Mouse (Mus musculus): ENCODE results near the gene Stpg3.

Gene Stpg3

GRCm38 (mm10) chr2:25234551-25235220 is 20.2 kb upstream of the Stpg3 start:
- no peak for DNase-seq

- no peak for DNase-seq
Observed at GRCm38 (mm10) chr2:25234050-25234449, 19.6 kb upstream of the Stpg3 start, which contains the start of gene Slc34a3. Gene Slc34a3, minus strand, starts transcription at chr2:25234364.

- no peak for DNase-seq
Observed at GRCm38 (mm10) chr2:25233421-25233820, 19.0 kb upstream of the Stpg3 start.

GRCm38 (mm10) chr2:25231038-25231437 is 16.6 kb upstream of the Stpg3 start:
- DNase-seq: no peak

- no peak for DNase-seq
Observed at GRCm38 (mm10) chr2:25230581-25230980, 16.1 kb upstream of the Stpg3 start.

- DNase-seq: no peak
Observed at GRCm38 (mm10) chr2:25229582-25229981, 15.1 kb upstream of the Stpg3 start.

- no peak for DNase-seq
Observed at GRCm38 (mm10) chr2:25228995-25229530, 14.6 kb upstream of the Stpg3 start.

- peak; percentile 95 for DNase-seq
Observed at GRCm38 (mm10) chr2:25228431-25228889, 14.0 kb upstream of the Stpg3 start.

GRCm38 (mm10) chr2:25227406-25227805 is 13.0 kb upstream of the Stpg3 start:
- no peak for DNase-seq

GRCm38 (mm10) chr2:25226864-25227263 is 12.4 kb upstream of the Stpg3 start:
- DNase-seq: no peak

GRCm38 (mm10) chr2:25225811-25226379 is 11.5 kb upstream of the Stpg3 start:
- DNase-seq: no peak

- peak; percentile 94 for DNase-seq
Observed at GRCm38 (mm10) chr2:25224766-25225752, 10.6 kb upstream of the Stpg3 start.

- peak; percentile 91 for DNase-seq
Observed at GRCm38 (mm10) chr2:25224492-25224765, 10.0 kb upstream of the Stpg3 start, which contains the start of gene Tubb4b. Gene Tubb4b, minus strand, starts transcription at chr2:25224702.

GRCm38 (mm10) chr2:25223681-25224491 is 9.4 kb upstream of the Stpg3 start:
- DNase-seq: peak; percentile 84

GRCm38 (mm10) chr2:25221331-25221772 is 6.9 kb upstream of the Stpg3 start:
- DNase-seq: no peak

GRCm38 (mm10) chr2:25218445-25218844 is 4.0 kb upstream of the Stpg3 start, which contains the start of gene Fam166a:
Gene Fam166a, plus strand, starts transcription at chr2:25218745.
- no peak for DNase-seq

- DNase-seq: no peak
Observed at GRCm38 (mm10) chr2:25217666-25218065, 3.2 kb upstream of the Stpg3 start.

GRCm38 (mm10) chr2:25213266-25213865 is 1.1 kb downstream of the Stpg3 start:
- no peak for DNase-seq

- peak; percentile 91 for DNase-seq
Observed at GRCm38 (mm10) chr2:25211121-25211670, 3.2 kb downstream of the Stpg3 start, which contains the start of gene Nelfb. Gene Nelfb, minus strand, starts transcription at chr2:25211489.

- DNase-seq: no peak
Observed at GRCm38 (mm10) chr2:25210686-25211085, 3.8 kb downstream of the Stpg3 start.

- DNase-seq: no peak
Observed at GRCm38 (mm10) chr2:25207593-25207992, 6.8 kb downstream of the Stpg3 start.
